Mouse (Mus musculus): ENCODE data around the gene Sesn3.

The Sesn3 gene

DNA sequence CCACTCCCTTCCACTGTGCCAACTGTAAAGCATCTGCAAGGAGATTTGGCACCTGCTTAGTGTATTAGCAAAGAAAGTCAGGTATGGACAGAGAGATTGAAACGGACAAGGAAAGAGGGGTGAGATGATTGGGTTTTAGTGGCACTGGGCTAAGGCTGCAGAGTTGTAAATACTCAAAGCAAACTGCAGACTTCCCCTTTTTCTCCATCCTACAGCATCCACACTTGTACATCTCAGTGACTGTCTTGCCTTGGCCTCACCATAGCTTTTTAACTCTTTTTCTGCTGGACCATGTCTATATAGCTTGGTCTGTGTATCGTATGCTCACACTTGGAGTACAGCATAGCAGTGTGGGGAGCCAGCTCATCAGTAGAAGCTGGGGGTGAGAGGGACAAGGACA is 75.9 kb downstream of the Sesn3 start:
- in situ Hi-C loops (cut with MboI, MseI) = loop anchor here (5.0 to 25.0 kb wide), 3 partner anchors 47 to 1038 kb away; no protein-coding TSS in a partner anchor

DNA sequence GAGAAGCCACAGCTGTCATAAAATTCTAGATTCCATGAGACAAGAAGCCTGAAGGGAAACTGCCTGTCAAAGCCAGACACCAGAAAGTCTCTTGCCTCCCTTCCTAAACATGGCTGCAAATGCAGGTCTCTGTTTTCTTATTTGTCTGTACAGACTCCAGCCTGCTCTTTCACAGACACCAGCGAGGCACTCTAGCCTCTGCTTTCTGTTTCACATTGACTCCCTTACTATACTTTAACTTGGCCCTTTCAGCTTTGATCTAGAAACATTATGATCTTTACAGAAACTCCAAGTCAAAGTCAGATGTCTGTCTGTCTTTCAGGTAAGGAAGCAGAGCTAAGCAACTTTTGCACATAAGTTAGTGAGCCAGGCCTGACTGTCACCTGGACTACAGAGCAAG is 77.5 kb downstream of the Sesn3 start:
- in situ Hi-C loops (cut with MboI, MseI) = loop anchor here (5.0 to 25.0 kb wide), 3 partner anchors 45 to 1040 kb away; no protein-coding TSS in a partner anchor

DNA sequence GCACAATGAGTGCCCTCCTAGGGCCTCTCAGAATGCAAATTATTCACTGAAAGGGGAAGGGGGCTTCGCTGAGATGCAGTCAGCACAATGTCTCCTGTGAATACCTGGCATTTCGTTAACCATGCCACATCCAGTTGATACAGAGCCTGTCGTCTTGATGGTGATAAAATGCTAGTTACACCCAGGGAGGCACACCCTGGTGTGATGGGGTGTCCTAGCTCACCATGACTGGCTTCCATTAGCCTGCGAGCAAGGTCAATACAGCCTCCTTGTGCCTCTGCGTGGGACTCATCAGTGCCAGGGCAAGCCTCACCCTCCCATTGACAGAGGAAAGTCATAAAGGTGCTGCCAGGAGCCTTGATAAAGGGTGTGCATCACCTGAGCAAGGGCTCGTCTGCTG is 80.0 kb downstream of the Sesn3 start:
- in situ Hi-C loops (cut with MboI, MseI) = loop anchor here (5.0 to 25.0 kb wide), 3 partner anchors 42 to 1043 kb away; no protein-coding TSS in a partner anchor

DNA sequence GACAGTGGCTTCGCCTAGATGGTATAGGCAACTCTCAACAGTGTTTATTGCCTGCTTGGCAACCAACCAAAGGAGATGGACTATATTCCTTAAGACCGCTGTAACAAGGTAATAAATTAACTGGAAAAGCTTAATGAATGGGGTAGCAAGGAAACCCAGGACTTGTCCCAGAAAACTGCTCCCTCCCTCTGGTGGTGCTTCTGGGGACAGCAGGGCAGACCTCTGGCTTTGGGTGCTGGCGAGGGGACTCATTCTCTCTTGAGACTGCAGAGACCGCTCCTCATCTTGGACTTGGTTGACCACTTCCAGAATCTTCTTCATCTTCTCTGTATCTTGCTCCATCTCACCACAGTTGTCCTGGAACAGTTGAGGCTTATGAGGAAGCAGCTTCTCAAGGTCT is 82.2 kb downstream of the Sesn3 start:
- in situ Hi-C loops (cut with MboI, MseI) = loop anchor here (10.0 to 25.0 kb wide), 2 partner anchors 338 to 1045 kb away; no protein-coding TSS in a partner anchor

DNA sequence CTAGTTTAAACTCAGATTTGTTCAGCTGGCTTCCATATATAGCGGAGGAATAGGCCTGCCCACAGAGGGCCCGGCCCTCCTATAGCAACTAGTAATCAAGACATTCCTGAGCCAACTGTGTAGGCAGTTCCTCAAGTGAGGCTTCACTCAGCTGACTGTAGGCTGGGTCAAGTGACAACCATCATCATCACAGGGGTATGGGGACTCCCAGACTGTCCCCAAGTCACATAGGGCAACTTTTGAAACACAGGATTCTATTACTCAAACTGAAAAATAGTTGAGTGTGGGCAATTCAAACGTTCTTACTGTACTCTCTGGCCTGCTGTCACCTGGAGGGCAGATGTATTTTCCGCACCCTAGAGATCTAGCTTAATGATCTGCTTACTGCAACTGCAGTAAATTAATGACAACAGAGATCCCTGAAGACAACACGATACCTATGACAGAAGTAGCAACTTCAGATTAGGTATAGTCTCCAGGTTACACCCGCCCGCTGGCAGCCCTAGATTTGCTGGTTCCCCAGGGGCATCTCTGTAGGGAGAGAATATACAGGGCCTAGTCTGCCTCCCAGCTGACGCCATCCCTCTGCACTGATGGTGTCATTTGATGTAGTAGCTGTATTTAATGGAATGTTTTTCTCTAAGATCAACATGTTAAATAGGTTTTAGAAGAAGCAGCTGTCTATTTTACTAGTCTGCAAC is 87.4 kb downstream of the Sesn3 start:
- in situ Hi-C loops (cut with MboI, MseI) = loop anchor here (25.0 kb wide), 1 partner anchor 1050 kb away; no protein-coding TSS in a partner anchor

DNA sequence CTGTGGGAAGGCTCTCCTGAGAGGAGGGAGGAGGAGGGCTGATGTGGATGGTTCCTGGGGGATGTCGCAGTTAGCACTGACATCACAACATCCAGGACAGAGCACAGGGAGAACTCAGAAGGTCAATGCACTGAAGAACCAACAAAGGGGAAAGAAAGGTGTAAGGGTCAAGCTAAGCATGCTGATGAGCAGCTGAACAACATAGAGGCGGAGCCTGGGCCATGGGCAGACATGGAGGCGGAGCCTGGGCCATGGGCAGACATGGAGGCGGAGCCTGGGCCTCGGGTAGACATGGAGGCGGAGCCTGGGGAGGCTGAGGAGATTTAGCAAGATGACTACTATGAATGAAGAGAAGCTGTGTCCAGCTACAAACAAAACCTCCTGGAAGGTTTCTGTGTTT is 88.7 kb downstream of the Sesn3 start:
- in situ Hi-C loops (cut with MboI, MseI) = loop anchor here (25.0 kb wide), 1 partner anchor 1051 kb away; no protein-coding TSS in a partner anchor

DNA sequence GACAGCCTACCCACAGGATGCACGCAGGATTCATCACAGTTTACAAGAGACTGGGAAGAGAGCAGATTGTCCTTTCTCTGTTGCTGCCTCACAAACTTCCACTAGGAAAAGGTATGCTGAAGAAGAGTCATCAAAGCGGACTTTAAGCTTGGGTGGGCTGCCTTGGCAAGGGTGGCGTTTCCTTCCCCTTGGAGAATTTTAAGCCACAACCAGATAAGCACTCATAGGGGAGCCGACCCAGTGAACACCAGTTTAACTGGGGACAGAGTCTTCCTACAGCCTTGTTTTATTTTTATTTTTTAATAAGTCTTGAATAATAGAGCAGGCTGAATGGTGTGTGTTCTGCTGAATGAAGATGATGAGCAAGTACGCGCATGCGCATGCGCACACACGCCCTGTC is 89.9 kb downstream of the Sesn3 start:
- in situ Hi-C loops (cut with MboI, MseI) = loop anchor here (25.0 kb wide), 1 partner anchor 1052 kb away; no protein-coding TSS in a partner anchor

DNA sequence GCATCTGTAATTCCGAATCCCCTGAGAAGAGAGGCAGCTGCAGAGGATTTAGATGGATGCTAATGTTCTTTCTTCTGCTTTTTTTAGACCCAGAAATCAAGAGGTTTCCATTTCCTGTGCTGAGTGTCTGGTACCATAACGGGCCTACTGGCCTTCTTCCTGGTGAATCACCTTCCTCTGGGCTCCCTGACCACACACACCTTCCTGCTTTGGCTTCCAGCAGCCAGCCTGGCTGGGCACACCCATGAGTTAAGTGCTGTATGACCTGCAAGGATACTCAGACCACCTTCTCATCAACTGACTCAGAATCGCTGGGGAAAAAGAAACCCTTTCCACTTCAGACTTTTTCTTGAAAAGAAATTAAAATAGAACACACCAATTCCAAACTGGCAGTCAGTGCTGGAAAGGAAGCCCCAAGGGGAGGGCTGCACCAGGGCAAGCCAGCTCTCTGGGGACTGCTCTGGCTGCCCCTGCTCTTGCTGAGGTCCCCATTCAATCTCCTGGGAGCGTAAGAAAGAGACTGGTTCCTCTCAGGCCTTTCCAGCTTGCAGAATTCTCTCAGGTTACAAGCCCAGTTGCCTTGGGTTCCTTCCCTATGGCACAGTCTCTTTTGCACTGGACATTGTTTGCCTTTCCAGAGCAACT is 90.7 kb downstream of the Sesn3 start:
- in situ Hi-C loops (cut with MboI, MseI) = loop anchor here (25.0 kb wide), 1 partner anchor 1053 kb away; no protein-coding TSS in a partner anchor

DNA sequence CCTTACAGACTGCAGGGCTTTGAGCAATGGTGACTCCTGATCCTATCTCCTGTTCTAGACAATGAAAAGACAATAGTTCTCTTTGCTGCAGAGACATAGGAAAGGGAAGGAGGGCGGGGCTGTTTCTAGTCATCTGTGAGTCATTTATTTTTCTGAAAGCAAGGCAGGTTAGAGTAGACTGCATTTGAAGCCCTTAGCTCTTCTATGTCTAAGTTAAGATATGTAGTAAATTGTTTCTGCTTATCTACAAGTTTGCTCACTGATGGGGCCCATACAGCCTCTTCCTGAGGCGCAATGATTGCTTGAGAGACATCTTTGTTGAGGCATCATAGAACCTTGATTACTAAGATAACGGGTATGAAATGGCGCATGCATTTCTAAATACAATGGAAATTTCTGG is 93.0 kb downstream of the Sesn3 start:
- in situ Hi-C loops (cut with MboI, MseI) = loop anchor here (25.0 kb wide), 1 partner anchor 1056 kb away; no protein-coding TSS in a partner anchor

DNA sequence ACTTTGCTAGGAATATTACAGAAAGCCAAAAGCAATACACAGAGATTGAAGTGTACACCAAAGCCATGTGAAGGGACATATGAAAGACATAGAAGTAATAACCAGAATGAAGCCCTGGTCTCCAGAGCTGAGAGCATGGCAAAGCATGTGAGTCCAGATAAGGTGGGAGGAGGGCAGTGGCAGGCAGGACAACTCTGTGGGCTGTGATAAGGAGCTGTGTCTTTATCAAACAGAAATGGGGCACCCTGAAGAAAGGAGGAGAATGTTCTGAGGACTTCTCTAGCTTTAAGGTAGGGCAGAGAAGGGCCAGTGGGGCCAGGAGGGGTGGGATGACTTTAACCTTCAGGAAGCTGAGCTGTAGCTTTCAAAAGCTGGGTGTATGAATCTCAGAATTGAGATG is 94.4 kb downstream of the Sesn3 start:
- in situ Hi-C loops (cut with MboI, MseI) = loop anchor here (25.0 kb wide), 1 partner anchor 1057 kb away; no protein-coding TSS in a partner anchor

DNA sequence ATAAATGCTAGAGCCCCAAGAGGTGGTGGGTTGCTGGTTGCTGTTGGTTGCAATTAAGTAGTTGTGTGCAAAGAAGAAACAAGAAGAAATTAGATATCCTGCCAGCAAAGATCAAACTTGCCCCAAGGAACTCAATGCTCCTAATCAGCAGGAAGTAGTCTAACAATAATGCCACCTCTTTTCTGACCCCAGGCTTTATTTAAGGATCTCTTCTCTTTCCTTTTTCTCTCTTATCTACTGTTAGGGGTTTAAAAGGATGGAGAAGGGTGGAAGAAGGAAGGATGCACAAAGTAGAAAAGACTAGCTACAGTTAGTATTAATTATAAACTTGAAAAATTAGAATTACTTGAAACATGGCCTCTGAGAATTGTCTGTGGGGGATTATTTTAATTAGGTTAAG is 97.6 kb downstream of the Sesn3 start:
- in situ Hi-C loops (cut with MboI, MseI) = loop anchor here (25.0 kb wide), 1 partner anchor 1060 kb away; no protein-coding TSS in a partner anchor

DNA sequence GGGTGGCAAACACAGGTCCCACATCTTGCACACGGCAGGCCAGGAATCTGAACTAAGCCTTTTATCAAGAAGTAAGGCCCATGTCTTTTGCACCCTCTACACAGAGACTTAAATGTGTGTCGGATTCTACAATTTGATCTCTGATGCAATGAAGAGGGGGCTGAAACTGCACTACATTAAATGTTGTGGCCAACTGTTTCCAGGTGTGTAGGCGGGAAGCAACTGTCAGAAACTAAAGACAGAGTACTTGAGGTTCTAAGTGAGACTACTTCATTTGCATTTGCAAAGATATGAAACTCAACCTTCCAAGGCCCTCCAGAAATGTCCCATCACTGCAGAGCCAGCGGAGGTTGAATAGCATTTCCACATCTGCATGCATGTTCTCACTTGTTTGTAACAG is 101.3 kb downstream of the Sesn3 start:
- in situ Hi-C loops (cut with MboI, MseI) = no loop called here

DNA sequence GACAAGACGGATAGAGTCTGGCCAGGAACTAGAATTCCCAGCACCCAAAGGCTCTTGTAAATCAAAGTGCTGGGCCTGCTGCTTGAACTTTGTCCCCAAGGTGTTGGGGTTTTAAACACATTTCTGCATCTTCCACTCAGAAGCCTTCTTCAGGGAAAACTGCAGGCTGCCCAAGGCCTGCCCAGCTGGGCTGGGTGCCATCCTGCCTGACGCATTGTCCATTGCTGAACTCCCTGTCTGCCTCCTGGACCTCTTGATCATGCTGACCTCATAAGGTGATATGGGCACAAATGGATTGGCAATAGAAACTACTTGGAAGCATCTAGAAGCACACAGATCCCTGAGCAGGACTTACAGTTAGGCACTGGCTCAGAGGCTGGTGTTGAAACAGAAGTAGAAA is 103.3 kb downstream of the Sesn3 start:
- in situ Hi-C loops (cut with MboI, MseI) = no loop called here

DNA sequence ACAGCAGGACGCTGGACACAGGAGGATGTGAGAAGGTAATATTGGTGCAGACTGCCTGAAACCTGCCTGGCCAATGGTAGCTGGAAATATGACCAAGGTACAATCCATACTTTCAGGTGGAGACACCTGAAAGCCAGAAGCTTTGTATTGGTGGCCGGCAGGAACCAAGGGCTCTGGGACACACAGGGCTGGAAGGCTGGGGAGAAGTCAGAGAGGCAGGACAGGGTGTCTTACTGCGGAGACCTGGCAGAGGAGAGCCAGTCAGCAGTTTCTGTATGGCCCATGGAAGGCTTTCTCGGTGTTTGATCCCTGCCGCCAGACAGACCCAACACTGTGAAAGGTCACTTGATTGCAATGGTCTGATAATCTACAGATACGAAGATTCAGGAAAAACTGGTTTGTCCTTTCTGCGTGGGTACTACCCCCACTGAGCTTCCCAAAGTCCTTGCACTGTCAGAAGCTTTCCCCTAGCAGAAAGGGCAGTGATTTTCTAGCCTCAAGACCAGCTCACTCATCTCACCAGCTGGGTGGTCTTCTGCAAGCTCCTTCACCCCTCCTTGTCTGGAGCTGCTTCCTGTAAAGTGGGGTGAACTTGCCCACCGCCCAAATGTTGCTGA is 105.0 kb downstream of the Sesn3 start:
- in situ Hi-C loops (cut with MboI, MseI) = no loop called here

DNA sequence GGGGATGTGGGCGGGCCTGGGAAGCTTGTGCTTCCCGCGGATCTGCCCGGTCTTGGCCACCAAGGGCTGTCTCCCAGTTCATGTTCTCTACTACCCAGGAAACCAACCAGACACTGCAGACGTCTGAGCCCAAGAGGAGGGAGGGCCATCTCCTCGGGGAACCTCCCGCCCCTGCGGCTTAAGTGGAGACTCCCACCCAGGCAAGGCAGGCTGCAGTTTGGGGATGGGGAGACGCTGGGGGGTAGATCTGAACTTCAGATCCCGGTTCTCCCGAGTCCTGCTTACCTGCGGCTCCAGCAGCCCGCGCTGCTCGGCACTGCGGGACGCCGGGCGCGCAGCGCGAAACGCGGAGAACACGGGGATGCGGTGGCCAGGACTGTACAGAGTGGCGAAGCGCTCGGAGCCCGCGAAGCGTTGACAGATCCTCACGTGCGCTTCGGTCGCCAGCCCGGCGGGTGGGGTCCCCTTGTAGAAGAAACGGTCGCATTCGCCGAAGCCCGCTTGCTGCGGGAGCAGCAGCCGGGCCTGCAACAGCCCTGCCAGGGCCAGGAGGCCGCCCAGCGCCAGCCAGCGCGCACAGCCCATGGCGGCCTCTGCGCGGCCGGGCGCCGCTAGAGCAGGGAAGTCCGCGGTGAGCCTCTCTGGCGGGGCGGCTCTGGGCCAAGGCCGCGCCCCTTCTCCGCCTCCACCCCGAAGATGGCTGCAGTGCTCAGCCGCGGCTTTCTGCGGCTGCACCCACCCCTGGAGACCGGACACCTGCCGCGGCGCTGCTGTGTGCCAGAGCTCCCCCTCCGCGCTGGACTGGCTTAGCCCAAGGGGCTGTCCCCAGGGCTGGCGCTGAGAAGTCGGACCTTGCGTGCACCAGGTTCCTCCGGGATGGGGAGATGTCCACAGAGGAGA is 105.8 kb downstream of the Sesn3 start:
- in situ Hi-C loops (cut with MboI, MseI) = no loop called here

DNA sequence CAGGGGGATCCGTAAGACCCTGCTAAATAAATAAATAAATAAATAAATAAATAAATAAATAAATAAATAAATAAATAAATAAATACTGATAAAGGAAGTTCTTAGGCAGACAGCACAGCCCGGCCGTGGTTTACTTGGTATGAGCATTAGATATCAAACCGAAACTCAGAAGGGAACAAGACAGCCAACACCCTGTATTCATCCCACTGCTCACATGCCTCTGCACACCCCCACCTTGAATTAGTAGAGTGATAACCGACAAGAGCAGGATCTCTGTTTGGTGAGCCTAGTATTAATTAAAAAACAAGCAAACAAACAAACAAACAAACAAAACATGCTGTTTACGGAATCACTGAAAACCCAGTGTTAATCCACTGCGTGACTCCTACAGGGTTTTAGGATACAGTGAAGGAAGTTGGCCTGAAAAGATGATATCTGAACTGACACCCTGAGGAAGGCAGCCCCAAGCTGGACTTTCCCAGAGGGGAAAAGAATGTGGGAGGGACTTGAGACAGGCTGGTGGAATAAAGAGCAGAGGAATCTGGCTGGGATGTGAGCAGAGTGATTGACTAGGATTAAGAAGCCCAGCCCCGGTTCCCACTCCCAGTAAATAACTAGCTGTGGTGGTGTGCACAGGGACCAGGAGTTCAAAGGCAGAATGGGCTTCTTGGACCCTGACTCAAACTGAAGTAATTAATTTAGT is 106.6 kb downstream of the Sesn3 start, which contains the start of gene Endod1:
Gene Endod1, minus strand, starts transcription at position 155 of the 703 bp plus-strand sequence.
- in situ Hi-C loops (cut with MboI, MseI) = no loop called here

DNA sequence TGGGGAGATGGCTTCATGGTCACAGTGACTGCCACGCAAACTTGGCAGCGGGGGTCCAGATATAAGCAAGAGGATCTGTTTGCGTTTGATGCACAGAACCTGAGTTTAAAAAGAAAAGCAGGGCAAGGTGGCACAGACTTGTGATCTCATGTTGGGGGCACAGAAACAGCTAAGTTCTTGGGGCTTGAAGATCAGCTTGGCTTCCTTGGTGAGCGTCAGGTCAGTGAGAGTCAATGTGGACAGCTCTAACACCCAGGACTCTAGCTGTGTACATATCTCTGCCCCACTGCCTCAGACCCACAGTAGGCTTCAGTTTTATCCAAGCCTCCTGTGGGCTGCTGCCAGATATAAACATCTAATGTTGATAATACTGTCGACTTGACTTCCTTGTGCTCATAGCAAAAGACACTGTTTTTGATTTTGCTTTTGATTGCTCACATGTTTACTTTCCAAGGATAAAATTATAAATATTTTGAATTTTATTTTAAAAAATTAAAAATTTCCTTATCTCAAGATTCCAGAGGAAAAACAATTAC is 107.5 kb downstream of the Sesn3 start:
- in situ Hi-C loops (cut with MboI, MseI) = no loop called here

Measured in T-helper 1 cell (primary cell).